Mouse (Mus musculus): ENCODE measurements around the gene Vwf. TPM values are rescaled to one million over a fixed set of nuclear protein-coding genes. Genes with fewer than 3 reads are reported as not detected.

Vwf gene
- total and polyA plus RNA-seq, 2 experiments: 4.9 to 9.0 TPM

GRCm38 (mm10) chr6:125589075-125589474 lies 42.5 kb downstream of the Vwf start:
- 91% methylated on average over 8 of the region's 8 CpGs for WGBS
- no peak for TF ChIP-seq POLR2A (IDR thresholded peaks at IDR 0.05; ENCODE audit: extremely low read depth, insufficient read depth, low read length)
- no peak for TF ChIP-seq CTCF (IDR thresholded peaks at IDR 0.05; ENCODE audit: low read depth, low read length)
- H3K27ac ChIP-seq (replicated peaks; ENCODE audit: insufficient read depth, low read depth, low read length): no peak overlapping the region
- no peak for DNase-seq (ENCODE audit: extremely low read depth, low read depth, low spot score)
- H3K27me3 ChIP-seq (ENCODE audit: control insufficient read depth, insufficient read depth, low read length): no peaks in the 10 kb centered on the region
- H3K9ac ChIP-seq (ENCODE audit: low read depth, low read length): no peak overlapping the region
- H3K4me3 ChIP-seq (ENCODE audit: insufficient read depth, low read depth, low read length): no peak overlapping the region
- no peaks in the 10 kb centered on the region for H3K36me3 ChIP-seq (ENCODE audit: control insufficient read depth, insufficient read depth, low read length)
- no peaks in the 10 kb centered on the region for H3K79me2 ChIP-seq (ENCODE audit: control insufficient read depth, insufficient read depth, low read length)
- peaks cover 2% of the 10 kb centered on the region; the same call in 1 of the 2 replicates for H3K4me1 ChIP-seq (ENCODE audit: control insufficient read depth, insufficient read depth, low read length)

- Histone ChIP-seq H3K27ac (replicated peaks; ENCODE audit: insufficient read depth, low read depth, low read length) (no peak overlapping the region), H3K9ac (ENCODE audit: low read depth, low read length) (no peak overlapping the region), H3K4me3 (ENCODE audit: insufficient read depth, low read depth, low read length) (no peak overlapping the region), H3K27me3 (ENCODE audit: control insufficient read depth, insufficient read depth, low read length) (no peaks in the 10 kb centered on the region), H3K79me2 (ENCODE audit: control insufficient read depth, insufficient read depth, low read length) (no peaks in the 10 kb centered on the region), H3K4me1 (ENCODE audit: control insufficient read depth, insufficient read depth, low read length) (peaks cover 2% of the 10 kb centered on the region; the same call in 1 of the 2 replicates), H3K36me3 (ENCODE audit: control insufficient read depth, insufficient read depth, low read length) (no peaks in the 10 kb centered on the region)
- TF ChIP-seq CTCF (IDR thresholded peaks at IDR 0.05; ENCODE audit: low read depth, low read length) (no peak), POLR2A (IDR thresholded peaks at IDR 0.05; ENCODE audit: extremely low read depth, insufficient read depth, low read length) (no peak)
- DNase-seq (ENCODE audit: extremely low read depth, low read depth, low spot score): no peak
- WGBS: 89% methylated on average over 7 of the region's 7 CpGs
Measured at GRCm38 (mm10) chr6:125590056-125590455, 43.5 kb downstream of the Vwf start.

GRCm38 (mm10) chr6:125590471-125590870 lies 43.9 kb downstream of the Vwf start:
- H3K27ac ChIP-seq (replicated peaks; ENCODE audit: insufficient read depth, low read depth, low read length): no peak overlapping the region

GRCm38 (mm10) chr6:125591652-125592385 lies 45.2 kb downstream of the Vwf start:
- WGBS: 45% methylated on average over 8 of the region's 8 CpGs
- Histone ChIP-seq H3K9ac (ENCODE audit: low read depth, low read length) (no peak overlapping the region), H3K27ac (replicated peaks; ENCODE audit: insufficient read depth, low read depth, low read length) (no peak overlapping the region), H3K4me3 (ENCODE audit: insufficient read depth, low read depth, low read length) (no peak overlapping the region), H3K36me3 (ENCODE audit: control insufficient read depth, insufficient read depth, low read length) (no peaks in the 10 kb centered on the region), H3K27me3 (ENCODE audit: control insufficient read depth, insufficient read depth, low read length) (no peaks in the 10 kb centered on the region), H3K79me2 (ENCODE audit: control insufficient read depth, insufficient read depth, low read length) (no peaks in the 10 kb centered on the region), H3K4me1 (ENCODE audit: control insufficient read depth, insufficient read depth, low read length) (peaks cover 4% of the 10 kb centered on the region; the same call in 1 of the 2 replicates)
- TF ChIP-seq POLR2A (IDR thresholded peaks at IDR 0.05; ENCODE audit: extremely low read depth, insufficient read depth, low read length) (no peak), CTCF (IDR thresholded peaks at IDR 0.05; ENCODE audit: low read depth, low read length) (no peak)
- DNase-seq (ENCODE audit: extremely low read depth, low read depth, low spot score): peak; percentile 65

More at GRCm38 (mm10) chr6:125590471-125590870, 43.9 kb downstream of the Vwf start:
- Histone ChIP-seq H3K36me3 (ENCODE audit: control insufficient read depth, insufficient read depth, low read length) (no peaks in the 10 kb centered on the region), H3K79me2 (ENCODE audit: control insufficient read depth, insufficient read depth, low read length) (no peaks in the 10 kb centered on the region), H3K4me3 (ENCODE audit: insufficient read depth, low read depth, low read length) (no peak overlapping the region), H3K27me3 (ENCODE audit: control insufficient read depth, insufficient read depth, low read length) (no peaks in the 10 kb centered on the region), H3K9ac (ENCODE audit: low read depth, low read length) (no peak overlapping the region), H3K4me1 (ENCODE audit: control insufficient read depth, insufficient read depth, low read length) (peaks cover 2% of the 10 kb centered on the region; the same call in 1 of the 2 replicates)
- 42% methylated on average over 8 of the region's 8 CpGs for WGBS
- TF ChIP-seq CTCF (IDR thresholded peaks at IDR 0.05; ENCODE audit: low read depth, low read length): no peak
- TF ChIP-seq POLR2A (IDR thresholded peaks at IDR 0.05; ENCODE audit: extremely low read depth, insufficient read depth, low read length): no peak
- peak; percentile 80 for DNase-seq (ENCODE audit: extremely low read depth, low read depth, low spot score)

DNA sequence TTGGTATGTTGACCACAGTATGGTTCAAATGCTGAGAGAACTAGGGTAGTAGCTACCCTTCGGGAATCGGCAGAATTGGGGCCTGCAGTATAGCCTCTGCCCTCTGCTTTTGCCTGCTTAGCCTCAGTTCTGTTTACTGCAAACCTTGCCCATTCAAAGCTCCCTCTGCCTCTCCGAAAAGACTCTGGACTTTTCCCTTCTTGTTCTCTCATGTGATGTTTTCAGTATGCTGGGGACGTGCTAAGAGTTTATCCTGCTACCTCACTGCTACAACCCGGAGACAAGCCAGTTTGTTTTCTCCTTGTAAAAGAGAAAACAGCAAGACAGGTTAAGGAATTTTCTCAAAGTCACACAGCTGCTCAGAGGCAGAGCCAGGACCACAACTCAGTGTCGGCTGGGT lies 46.0 kb downstream of the Vwf start:
- H3K36me3 ChIP-seq (ENCODE audit: control insufficient read depth, insufficient read depth, low read length): no peaks in the 10 kb centered on the region
- no peak overlapping the region for H3K27ac ChIP-seq (replicated peaks; ENCODE audit: insufficient read depth, low read depth, low read length)
- H3K4me3 ChIP-seq (ENCODE audit: insufficient read depth, low read depth, low read length): no peak overlapping the region
- no peak overlapping the region for H3K9ac ChIP-seq (ENCODE audit: low read depth, low read length)
- 84% methylated on average over 6 of the region's 6 CpGs for WGBS
- H3K27me3 ChIP-seq (ENCODE audit: control insufficient read depth, insufficient read depth, low read length): no peaks in the 10 kb centered on the region
- no peaks in the 10 kb centered on the region for H3K79me2 ChIP-seq (ENCODE audit: control insufficient read depth, insufficient read depth, low read length)
- no peak for DNase-seq (ENCODE audit: extremely low read depth, low read depth, low spot score)
- H3K4me1 ChIP-seq (ENCODE audit: control insufficient read depth, insufficient read depth, low read length): peaks cover 10% of the 10 kb centered on the region
- TF ChIP-seq POLR2A (IDR thresholded peaks at IDR 0.05; ENCODE audit: extremely low read depth, insufficient read depth, low read length) (no peak), CTCF (IDR thresholded peaks at IDR 0.05; ENCODE audit: low read depth, low read length) (no peak)

DNA sequence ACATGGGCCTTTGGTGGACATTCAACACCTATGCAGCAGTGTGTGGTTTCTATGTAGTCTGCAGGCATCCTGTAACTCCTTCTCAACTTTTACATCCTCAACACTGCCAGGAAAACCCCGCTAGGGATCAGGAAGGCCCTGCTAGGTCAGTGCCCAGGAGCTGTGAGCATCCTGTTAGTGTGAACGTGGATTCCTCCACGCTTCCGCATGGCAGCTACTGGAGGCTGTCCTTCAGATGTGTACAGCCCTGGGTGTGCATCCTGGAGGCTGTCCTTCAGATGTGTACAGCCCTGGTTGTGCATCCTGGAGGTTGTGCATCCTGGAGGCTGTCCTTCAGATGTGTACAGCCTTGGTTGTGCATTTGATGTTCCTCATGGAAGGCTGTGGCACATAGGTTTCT lies 47.7 kb downstream of the Vwf start:
- no peak overlapping the region for H3K27ac ChIP-seq (replicated peaks; ENCODE audit: insufficient read depth, low read depth, low read length)
- WGBS: 84% methylated on average over 4 of the region's 4 CpGs

More for the DNA sequence above, 47.7 kb downstream of the Vwf start:
- no peak for TF ChIP-seq CTCF (IDR thresholded peaks at IDR 0.05; ENCODE audit: low read depth, low read length)
- TF ChIP-seq POLR2A (IDR thresholded peaks at IDR 0.05; ENCODE audit: extremely low read depth, insufficient read depth, low read length): no peak
- Histone ChIP-seq H3K4me1 (ENCODE audit: control insufficient read depth, insufficient read depth, low read length) (peaks cover 10% of the 10 kb centered on the region), H3K9ac (ENCODE audit: low read depth, low read length) (no peak overlapping the region), H3K4me3 (ENCODE audit: insufficient read depth, low read depth, low read length) (no peak overlapping the region), H3K27me3 (ENCODE audit: control insufficient read depth, insufficient read depth, low read length) (no peaks in the 10 kb centered on the region), H3K79me2 (ENCODE audit: control insufficient read depth, insufficient read depth, low read length) (no peaks in the 10 kb centered on the region), H3K36me3 (ENCODE audit: control insufficient read depth, insufficient read depth, low read length) (no peaks in the 10 kb centered on the region)
- no peak for DNase-seq (ENCODE audit: extremely low read depth, low read depth, low spot score)
